Mouse (Mus musculus): ENCODE data around the gene Ick. TPM values are rescaled to one million over a fixed set of nuclear protein-coding genes. Genes with fewer than 3 reads are reported as not detected.
"Not testable (repeated sequence)": the region's sequence is repeated elsewhere in the genome, so short reads cannot be mapped to it uniquely, and the experiment has no call there.

The Ick gene
- polyA plus RNA-seq, 1 experiment from 2014 or later = 42.3 TPM

GRCm38 (mm10) chr9:78157221-78157620 is 48.2 kb downstream of the Ick start:
- Histone ChIP-seq H3K4me3 (replicated peaks) (no peak overlapping the region), H3K4me2 (replicated peaks) (no peak overlapping the region), H3K27me3 (no peaks in the 10 kb centered on the region), H3K9ac (replicated peaks) (no peak overlapping the region), H3K4me1 (replicated peaks) (no peaks in the 10 kb centered on the region), H3K27ac (no peak overlapping the region), H3K9me3 (no peaks in the 10 kb centered on the region), H3K36me3 (peaks cover 86% of the 10 kb centered on the region)
- 93% methylated on average over 1 of the region's 1 CpGs for WGBS
- no peak for ATAC-seq

- Histone ChIP-seq H3K9ac (replicated peaks) (no peak overlapping the region), H3K9me3 (no peaks in the 10 kb centered on the region), H3K4me2 (replicated peaks) (no peak overlapping the region), H3K27ac (no peak overlapping the region), H3K36me3 (peaks cover 93% of the 10 kb centered on the region), H3K4me1 (replicated peaks) (no peaks in the 10 kb centered on the region), H3K4me3 (replicated peaks) (no peak overlapping the region), H3K27me3 (no peaks in the 10 kb centered on the region)
- WGBS = 87% methylated on average over 10 of the region's 10 CpGs
- no peak for ATAC-seq
These were observed 54.3 kb downstream of the Ick start for GRCm38 (mm10) chr9:78163291-78163690.

GRCm38 (mm10) chr9:78164741-78165140 is 55.7 kb downstream of the Ick start:
- H3K9ac ChIP-seq (replicated peaks) = no peak overlapping the region
- H3K4me3 ChIP-seq (replicated peaks) = no peak overlapping the region
- no peaks in the 10 kb centered on the region for H3K9me3 ChIP-seq
- no peaks in the 10 kb centered on the region for H3K27me3 ChIP-seq
- H3K4me1 ChIP-seq (replicated peaks) = no peaks in the 10 kb centered on the region
- H3K27ac ChIP-seq = no peak overlapping the region
- WGBS = 94% methylated on average over 3 of the region's 3 CpGs
- no peak overlapping the region for H3K4me2 ChIP-seq (replicated peaks)
- ATAC-seq = no peak
- peaks cover 91% of the 10 kb centered on the region for H3K36me3 ChIP-seq

- peaks cover 83% of the 10 kb centered on the region for H3K36me3 ChIP-seq
- ATAC-seq = no peak
- no peaks in the 10 kb centered on the region for H3K9me3 ChIP-seq
- 93% methylated on average over 6 of the region's 6 CpGs for WGBS
- H3K27me3 ChIP-seq = no peaks in the 10 kb centered on the region
- H3K9ac ChIP-seq (replicated peaks) = no peak overlapping the region
- no peak overlapping the region for H3K4me2 ChIP-seq (replicated peaks)
- H3K4me1 ChIP-seq (replicated peaks) = no peaks in the 10 kb centered on the region
- no peak overlapping the region for H3K27ac ChIP-seq
- H3K4me3 ChIP-seq (replicated peaks) = no peak overlapping the region
These were observed 56.5 kb downstream of the Ick start for GRCm38 (mm10) chr9:78165454-78165853.

GRCm38 (mm10) chr9:78166694-78167452 is 57.9 kb downstream of the Ick start:
- no peak for ATAC-seq
- H3K27me3 ChIP-seq = no peaks in the 10 kb centered on the region
- H3K4me2 ChIP-seq (replicated peaks) = no peak overlapping the region
- H3K36me3 ChIP-seq = peaks cover 69% of the 10 kb centered on the region
- H3K4me1 ChIP-seq (replicated peaks) = no peaks in the 10 kb centered on the region
- no peaks in the 10 kb centered on the region for H3K9me3 ChIP-seq
- no peak overlapping the region for H3K4me3 ChIP-seq (replicated peaks)
- H3K9ac ChIP-seq (replicated peaks) = no peak overlapping the region
- H3K27ac ChIP-seq = no peak overlapping the region
- WGBS = 81% methylated on average over 19 of the region's 19 CpGs

- WGBS = 86% methylated on average over 19 of the region's 19 CpGs
- peaks cover 63% of the 10 kb centered on the region for H3K36me3 ChIP-seq
These were observed 58.5 kb downstream of the Ick start for GRCm38 (mm10) chr9:78167453-78167969.

GRCm38 (mm10) chr9:78168864-78169263 is 59.9 kb downstream of the Ick start:
- Histone ChIP-seq H3K36me3 (peaks cover 53% of the 10 kb centered on the region), H3K4me2 (replicated peaks) (no peak overlapping the region), H3K27ac (no peak overlapping the region), H3K9ac (replicated peaks) (no peak overlapping the region), H3K9me3 (no peaks in the 10 kb centered on the region), H3K4me1 (replicated peaks) (no peaks in the 10 kb centered on the region), H3K27me3 (no peaks in the 10 kb centered on the region), H3K4me3 (replicated peaks) (no peak overlapping the region)
- 97% methylated on average over 6 of the region's 6 CpGs for WGBS
- 0 out of 2 replicates have a peak, but pooled peaks have one; percentile 13 for ATAC-seq

More at GRCm38 (mm10) chr9:78167453-78167969, 58.5 kb downstream of the Ick start:
- ATAC-seq = no peak
- no peak overlapping the region for H3K4me3 ChIP-seq (replicated peaks)
- no peak overlapping the region for H3K4me2 ChIP-seq (replicated peaks)
- H3K27me3 ChIP-seq = no peaks in the 10 kb centered on the region
- no peaks in the 10 kb centered on the region for H3K9me3 ChIP-seq
- no peak overlapping the region for H3K27ac ChIP-seq
- H3K9ac ChIP-seq (replicated peaks) = no peak overlapping the region
- no peaks in the 10 kb centered on the region for H3K4me1 ChIP-seq (replicated peaks)

- Histone ChIP-seq H3K4me1 (replicated peaks) (peaks cover 14% of the 10 kb centered on the region; the same call in 1 of the 2 replicates), H3K4me3 (replicated peaks) (no peak overlapping the region), H3K9me3 (no peaks in the 10 kb centered on the region), H3K4me2 (replicated peaks) (no peak overlapping the region), H3K27ac (no peak overlapping the region), H3K27me3 (no peaks in the 10 kb centered on the region), H3K36me3 (peaks cover 5% of the 10 kb centered on the region), H3K9ac (replicated peaks) (no peak overlapping the region)
- no peak for ATAC-seq
- WGBS = 51% methylated on average over 1 of the region's 1 CpGs
These were observed 65.0 kb downstream of the Ick start for GRCm38 (mm10) chr9:78174016-78174415.

- peak; percentile 46; the same call in 1 of the 2 replicates for ATAC-seq
- 35% methylated on average over 3 of the region's 3 CpGs for WGBS
- H3K27me3 ChIP-seq; H3K4me2 ChIP-seq (replicated peaks); H3K4me3 ChIP-seq (replicated peaks); H3K9me3 ChIP-seq; H3K9ac ChIP-seq (replicated peaks); H3K36me3 ChIP-seq: not testable (repeated sequence)
- Histone ChIP-seq H3K4me1 (replicated peaks) (peaks cover 14% of the 10 kb centered on the region; the same call in 1 of the 2 replicates), H3K27ac (peak overlapping the region; percentile 35; the same call in 1 of the 2 replicates)
These were observed 65.9 kb downstream of the Ick start for GRCm38 (mm10) chr9:78174925-78175276.

- Histone ChIP-seq H3K9me3 (no peaks in the 10 kb centered on the region), H3K4me2 (replicated peaks) (peak overlapping the region; percentile 60), H3K27ac (peak overlapping the region; percentile 98), H3K4me3 (replicated peaks) (peak overlapping the region; percentile 56), H3K36me3 (no peaks in the 10 kb centered on the region), H3K27me3 (no peaks in the 10 kb centered on the region), H3K9ac (replicated peaks) (peak overlapping the region; percentile 77), H3K4me1 (replicated peaks) (peaks cover 14% of the 10 kb centered on the region; the same call in 1 of the 2 replicates)
- WGBS = under 1% methylated on average over 51 of the region's 58 CpGs
- ATAC-seq = peak; percentile 98
These were observed 66.5 kb downstream of the Ick start for GRCm38 (mm10) chr9:78175277-78176200.

- H3K27ac ChIP-seq = peak overlapping the region; percentile 98
- H3K4me1 ChIP-seq (replicated peaks) = peaks cover 14% of the 10 kb centered on the region; the same call in 1 of the 2 replicates
- 1% methylated on average over 22 of the region's 22 CpGs for WGBS
- no peaks in the 10 kb centered on the region for H3K27me3 ChIP-seq
- peak overlapping the region; percentile 56 for H3K4me3 ChIP-seq (replicated peaks)
- peak; percentile 78 for ATAC-seq
- H3K4me2 ChIP-seq (replicated peaks) = peak overlapping the region; percentile 60
- H3K36me3 ChIP-seq = no peaks in the 10 kb centered on the region
- H3K9ac ChIP-seq (replicated peaks) = peak overlapping the region; percentile 77
- no peaks in the 10 kb centered on the region for H3K9me3 ChIP-seq
These were observed 67.3 kb downstream of the Ick start for GRCm38 (mm10) chr9:78176201-78176727.

All from midbrain, embryonic 13.5 days (tissue).